Mouse (Mus musculus): ENCODE measurements around the gene Arid1b.

Arid1b gene

DNA sequence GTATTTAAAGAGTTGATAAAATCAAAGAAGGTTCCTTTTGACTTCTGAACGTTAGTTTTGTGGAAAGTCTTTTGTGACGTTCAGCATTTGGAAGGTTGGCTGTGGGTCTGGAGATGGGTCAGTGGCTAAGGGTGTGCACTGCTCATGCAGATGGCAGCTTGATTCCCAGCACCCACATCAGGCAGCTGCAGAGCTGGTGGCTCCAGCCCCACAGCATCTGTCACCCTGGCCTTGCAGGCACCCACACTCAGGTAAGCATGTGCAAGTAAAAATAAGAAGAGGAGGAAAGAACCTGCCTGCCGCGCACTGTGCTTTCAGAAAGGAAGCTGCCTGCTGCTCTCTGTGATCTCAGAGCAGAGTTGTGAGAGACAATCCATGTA is 58.7 kb downstream of the Arid1b start:
- DNase-seq (ENCODE audit: extremely low read depth, insufficient read length, low spot score), result no peak

DNA sequence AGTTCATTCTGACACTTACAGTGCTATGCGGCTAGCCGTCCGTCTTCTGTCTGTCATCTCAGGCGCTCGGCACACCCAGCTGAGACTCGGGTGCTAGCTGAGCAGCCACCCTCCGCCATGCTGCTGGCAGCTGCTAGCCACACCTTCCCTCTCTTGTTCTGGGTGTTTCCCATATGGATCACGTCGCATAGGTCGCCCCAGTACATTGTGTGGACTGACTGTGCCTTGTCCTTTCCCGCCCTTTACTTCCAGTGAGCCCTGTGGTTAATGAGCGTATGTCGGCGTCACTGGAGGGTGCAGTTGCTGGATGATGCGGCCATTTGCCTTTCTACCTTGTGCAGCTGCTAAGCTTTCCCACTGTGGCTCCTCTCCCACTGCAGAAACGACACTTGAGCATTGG is 59.1 kb downstream of the Arid1b start:
- DNase-seq (ENCODE audit: extremely low read depth, insufficient read length, low spot score), result no peak

DNA sequence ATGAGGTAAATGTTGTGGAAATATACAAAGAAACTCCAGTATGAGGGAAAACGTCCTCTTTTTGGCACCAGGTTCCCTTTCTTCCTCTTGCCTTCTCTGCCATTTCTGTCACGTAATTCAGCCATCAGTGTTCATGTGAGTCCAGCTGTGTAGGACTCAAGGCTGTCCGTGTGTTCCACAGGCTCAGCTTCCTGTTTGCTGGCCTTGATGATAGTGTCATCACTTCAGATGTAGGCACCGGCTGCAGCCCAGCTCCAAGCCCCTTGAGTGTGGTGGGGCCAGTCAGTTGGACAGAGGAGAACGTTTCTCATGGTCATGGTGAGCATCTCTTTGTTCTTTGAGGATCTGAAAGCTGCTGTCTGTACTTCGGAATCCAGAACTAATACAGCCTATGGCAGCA is 61.3 kb downstream of the Arid1b start:
- no peak for DNase-seq (ENCODE audit: extremely low read depth, insufficient read length, low spot score)

DNA sequence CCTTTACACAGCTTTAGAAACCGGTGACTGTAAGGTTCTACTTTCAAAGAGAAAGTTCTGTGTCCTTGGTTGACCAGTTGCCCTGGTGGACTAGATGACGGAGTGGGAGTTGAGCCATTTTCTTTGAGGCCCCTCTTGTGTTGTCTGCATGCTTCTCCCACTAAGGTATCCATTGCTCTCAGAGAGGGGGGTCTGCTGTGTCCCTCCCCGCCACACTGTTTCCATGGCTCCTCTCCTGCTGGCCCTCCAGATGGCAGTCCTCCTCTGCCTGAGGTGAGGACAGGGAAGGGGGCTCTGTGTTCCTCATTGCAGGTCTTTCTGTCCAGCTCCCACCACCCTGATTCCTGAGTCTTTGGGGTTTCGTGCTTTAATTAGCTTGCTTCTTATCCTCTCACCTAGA is 62.5 kb downstream of the Arid1b start:
- no peak for DNase-seq (ENCODE audit: extremely low read depth, insufficient read length, low spot score)

DNA sequence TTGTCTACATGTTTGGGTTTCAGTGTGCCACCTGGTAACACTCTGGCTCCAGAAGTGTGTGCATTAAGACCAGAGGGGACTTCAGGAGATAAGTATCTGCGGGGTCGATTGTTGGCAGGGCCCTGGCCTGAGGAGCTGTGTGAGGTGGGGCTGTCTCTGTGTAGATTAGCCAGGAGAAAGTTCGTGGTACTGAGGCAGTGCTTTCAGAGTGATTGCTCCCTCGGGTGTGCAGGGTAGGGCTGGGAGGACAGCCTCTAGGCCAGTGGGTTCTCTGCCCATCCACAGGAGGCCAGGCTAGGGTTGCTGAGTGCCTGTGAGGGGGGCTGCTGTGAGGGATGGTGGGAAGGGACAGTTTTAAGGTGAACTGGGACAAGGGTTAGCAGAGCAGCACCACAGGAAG is 63.2 kb downstream of the Arid1b start:
- DNase-seq (ENCODE audit: extremely low read depth, insufficient read length, low spot score), result no peak

DNA sequence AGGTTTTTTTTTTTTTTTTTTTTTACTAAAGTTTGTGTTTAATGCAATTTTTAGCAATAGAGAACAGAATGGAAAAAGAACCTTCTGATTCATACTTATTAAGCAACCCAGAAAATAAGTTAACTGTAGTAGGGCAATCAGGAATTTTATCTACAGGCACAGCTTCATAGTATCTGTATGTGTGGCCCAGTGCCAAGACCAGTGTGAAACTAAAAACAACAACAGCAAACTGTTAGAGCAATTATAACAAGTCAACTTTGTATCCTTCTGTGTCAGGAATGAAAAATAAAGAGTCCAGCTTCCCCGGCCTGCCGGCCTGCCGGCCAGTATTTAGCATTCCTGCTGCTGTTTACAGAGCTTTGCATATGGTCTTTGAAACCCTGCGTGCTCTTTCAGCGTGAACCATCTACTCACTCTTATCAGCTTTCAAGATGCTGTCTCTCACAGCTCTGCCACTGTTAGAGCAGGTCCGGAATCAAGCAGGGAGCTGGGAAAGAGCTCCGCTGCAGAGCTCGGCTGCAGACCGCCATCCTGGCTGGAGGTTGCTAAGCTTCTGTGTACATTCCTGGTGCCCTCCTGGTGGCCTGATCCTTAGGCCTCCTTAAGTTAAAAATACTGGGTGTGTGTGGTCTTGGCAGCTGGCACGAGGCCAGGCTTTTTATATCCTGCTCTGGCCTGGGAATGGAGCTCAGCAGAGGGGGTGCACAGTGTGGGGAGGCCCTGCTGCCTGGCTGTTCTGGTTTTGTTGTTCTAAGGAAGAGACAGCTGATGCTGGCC is 64.0 kb downstream of the Arid1b start:
- no peak for DNase-seq (ENCODE audit: extremely low read depth, insufficient read length, low spot score)

DNA sequence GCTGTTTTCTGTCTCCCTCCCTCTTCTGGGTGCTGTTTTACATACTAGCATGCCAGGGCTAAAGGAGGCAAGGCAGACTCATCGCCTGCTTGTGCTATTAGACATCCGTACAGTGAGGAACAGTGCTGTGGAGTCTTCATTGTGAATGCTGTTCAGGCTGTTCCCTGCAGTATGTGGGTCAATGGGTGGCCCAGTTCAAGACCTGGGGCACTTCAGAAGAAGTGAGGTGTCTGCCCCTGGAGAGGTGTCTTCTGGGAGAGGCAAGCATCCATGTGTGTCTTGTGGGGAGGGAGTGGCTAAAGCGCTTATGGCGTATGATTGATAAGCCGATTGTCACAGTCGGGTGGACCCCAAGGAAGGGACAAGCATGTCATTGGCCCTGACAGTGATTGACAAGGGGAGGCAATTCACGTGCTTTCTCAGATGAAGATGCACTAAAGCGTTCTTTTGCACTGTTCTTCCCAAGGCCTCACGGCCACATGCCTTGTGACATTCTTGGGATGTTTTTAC is 65.0 kb downstream of the Arid1b start:
- no peak for DNase-seq (ENCODE audit: extremely low read depth, insufficient read length, low spot score)

DNA sequence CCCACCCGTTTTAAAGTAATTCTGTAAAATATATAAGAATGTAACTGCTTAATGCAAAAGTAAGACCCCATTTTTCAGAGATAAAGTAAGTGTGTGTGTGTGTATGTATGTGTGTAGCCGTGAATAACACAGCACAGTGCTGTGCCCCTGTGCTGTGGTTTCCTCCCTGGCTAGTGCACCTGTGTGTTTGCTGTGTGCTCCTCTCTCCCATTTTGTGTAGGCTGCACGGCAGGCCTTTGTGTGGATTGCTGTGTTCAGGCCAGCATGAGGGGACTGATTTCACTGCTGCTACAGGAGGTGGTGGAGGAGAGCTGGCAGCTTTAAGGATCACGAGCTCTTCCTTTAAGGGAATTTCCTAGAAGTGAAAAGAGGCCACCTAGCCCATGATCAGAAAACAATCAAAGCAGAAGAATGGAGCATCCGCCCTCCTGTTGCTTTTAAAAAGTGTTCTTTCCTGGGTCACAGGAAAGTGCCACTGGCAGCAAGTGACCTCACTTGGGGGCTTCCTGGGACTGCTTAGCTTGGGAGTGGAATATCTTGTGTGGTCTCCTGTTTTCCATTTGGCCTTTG is 66.5 kb downstream of the Arid1b start:
- no peak for DNase-seq (ENCODE audit: extremely low read depth, insufficient read length, low spot score)

DNA sequence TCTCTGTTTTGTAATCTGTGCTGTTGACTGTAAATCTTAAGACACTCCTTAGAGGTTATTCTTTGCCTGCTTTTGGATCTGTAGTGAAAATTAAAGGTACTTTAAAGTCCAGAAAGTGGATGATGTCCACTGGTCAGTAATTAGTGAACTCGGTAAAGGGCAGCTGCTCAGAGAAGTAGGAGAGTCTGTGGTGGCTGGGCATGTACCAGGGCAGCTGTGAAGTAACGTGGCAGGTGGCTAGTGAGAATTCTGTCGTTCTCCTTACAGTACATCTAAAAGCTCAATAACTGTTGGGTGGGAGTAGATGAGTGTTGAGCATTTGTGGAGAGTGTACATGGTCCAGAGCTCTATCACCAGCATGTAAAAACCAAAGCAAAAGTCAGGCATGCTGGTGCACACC is 67.1 kb downstream of the Arid1b start:
- DNase-seq (ENCODE audit: extremely low read depth, insufficient read length, low spot score), result no peak

DNA sequence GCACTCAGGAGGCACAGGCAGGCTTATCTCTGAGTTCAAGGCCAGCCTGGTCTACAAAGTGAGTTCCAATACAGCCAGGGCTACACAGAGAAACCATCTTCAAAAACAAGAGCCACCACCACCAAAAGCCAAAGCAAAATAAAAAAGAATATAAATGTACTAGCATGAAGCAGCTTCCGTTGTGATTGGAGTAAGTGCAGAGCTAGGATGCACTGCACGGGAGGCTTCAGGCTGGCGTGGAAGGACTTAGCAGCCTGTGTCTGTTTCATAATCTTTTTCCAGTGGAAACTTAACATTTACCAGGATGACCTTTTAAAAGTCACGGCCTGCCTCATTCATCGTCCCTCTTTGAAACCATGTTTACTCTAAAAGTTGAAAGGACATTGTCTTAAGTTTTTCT is 67.5 kb downstream of the Arid1b start:
- no peak for DNase-seq (ENCODE audit: extremely low read depth, insufficient read length, low spot score)

DNA sequence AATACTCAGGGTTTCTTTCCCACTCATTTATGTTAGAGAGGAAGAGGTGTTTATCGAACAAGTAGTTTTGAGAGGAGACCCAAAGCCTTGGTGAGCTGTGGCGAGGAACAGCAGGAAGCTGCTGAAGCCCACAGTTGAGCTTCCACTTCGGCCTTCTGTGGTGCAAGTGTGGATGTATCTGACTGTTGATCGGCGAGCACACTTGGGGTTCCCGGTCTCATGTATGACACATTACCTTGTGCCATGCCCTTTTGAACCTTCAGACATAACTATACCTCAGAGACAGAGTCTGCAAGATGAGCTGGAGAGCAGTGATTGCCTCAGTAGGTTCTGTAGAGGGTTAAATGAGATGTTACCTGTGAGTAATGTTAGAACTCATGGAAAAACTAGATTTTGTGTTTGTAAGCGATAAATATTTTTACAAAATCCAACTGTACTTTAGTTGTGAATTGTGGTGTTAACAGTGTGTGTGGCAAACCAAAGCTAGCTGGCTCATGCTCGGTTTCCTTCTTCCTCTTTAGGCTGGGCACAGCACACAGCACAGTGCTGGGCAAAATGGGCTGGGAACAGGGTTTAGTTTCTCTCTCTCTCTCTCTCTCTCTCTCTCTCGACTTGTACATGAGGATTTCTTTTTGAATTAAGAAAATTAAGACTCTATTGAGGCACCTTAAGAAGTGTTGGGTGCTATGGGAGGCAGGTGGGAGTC is 69.5 kb downstream of the Arid1b start:
- no peak for DNase-seq (ENCODE audit: extremely low read depth, insufficient read length, low spot score)

DNA sequence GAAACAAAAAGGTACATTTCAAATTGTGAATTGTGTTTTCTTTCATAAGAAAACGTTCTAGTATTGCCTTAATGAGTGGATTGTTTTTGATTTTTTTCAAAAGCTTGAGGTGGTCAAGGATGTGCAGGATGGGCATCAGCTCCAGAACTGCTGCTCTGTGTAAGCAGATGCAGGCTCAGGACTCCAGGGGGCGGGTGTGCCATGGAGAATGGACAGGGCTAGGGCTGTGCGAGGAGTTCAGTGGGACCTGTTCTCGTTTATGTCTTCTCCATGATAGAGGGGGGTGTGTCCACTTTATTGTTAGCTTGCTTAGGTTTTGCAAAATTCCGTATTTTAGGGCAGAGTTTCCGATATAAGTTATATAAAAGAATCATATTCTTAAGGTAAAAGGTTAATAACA is 70.6 kb downstream of the Arid1b start:
- DNase-seq (ENCODE audit: extremely low read depth, insufficient read length, low spot score), result no peak

DNA sequence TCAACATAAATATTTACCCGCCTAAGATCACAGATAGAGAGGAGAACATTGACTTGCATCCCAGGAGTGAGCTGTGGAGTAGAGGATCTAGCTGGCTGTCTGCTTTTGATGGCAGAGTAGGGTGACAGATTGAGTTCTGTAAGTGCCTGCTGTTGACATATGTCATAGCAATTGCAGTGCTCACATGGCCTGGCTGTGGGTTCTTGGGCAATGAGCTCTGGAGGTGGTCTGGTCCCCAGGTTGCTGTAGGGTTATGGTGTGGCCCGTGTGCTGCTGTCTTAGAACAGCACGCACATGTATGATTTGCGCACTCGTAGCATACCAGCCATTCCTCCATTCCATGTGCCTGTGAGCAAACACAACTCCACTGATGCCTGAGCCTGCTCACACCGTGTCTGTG is 71.1 kb downstream of the Arid1b start:
- no peak for DNase-seq (ENCODE audit: extremely low read depth, insufficient read length, low spot score)

DNA sequence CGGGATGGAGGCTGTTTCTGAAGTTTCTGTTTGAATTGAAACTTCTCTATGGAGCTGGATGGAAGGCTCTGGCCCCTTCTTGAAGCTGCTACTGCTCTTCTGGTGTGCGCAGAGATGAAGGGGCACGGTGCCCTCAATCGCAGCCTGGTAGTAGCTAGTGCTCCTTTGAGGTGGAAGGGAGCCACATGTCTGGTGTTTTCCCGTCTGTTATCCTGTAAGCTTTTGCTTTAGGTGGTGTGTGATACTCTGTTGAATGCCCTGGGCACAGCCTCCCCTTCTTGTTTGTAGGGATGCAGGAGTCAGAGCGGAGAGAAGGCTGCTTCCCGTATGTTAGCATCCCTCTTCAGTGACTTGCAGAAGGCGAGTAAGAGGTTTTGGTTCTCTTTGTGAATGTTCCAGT is 72.7 kb downstream of the Arid1b start:
- DNase-seq (ENCODE audit: extremely low read depth, insufficient read length, low spot score), result no peak

DNA sequence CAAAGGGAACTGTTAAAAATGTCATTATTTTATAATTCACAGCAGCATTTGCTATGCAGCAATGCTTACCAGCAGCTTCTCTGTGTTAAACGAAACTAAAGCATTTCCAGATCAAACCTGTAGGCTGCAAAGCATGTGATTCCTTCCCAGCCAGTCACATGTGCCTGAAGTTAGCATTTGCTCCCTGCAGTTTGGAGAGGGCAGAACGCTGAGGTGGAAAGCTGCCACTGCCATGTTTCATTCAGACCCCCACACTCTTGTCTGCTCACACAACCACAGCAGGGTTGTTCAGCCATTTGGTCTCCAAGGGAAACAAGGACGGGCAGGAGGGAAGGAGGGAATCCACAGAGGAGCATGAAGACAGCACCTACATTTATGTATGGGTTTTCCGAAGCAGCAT is 73.1 kb downstream of the Arid1b start:
- DNase-seq (ENCODE audit: extremely low read depth, insufficient read length, low spot score), result no peak

DNA sequence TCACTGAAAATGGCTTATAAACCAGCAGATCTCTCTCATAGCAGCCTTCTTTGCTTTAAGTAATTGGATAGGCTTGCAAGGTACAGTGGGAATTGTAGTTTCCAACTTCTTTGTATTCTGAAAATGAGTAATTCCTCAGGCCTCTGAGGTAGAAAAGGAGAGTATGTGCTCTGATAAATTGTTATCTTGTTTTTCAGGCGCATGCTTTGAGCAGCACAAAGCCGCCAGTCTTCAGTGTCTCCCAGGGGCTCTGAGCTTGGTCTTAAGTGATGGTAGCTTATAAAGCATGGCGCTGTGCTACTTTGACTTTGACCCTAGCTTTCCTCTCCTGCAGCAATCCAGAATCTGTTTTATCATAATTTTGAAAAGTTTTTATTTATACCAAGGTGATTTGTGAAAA is 76.3 kb downstream of the Arid1b start:
- no peak for DNase-seq (ENCODE audit: extremely low read depth, insufficient read length, low spot score)

DNA sequence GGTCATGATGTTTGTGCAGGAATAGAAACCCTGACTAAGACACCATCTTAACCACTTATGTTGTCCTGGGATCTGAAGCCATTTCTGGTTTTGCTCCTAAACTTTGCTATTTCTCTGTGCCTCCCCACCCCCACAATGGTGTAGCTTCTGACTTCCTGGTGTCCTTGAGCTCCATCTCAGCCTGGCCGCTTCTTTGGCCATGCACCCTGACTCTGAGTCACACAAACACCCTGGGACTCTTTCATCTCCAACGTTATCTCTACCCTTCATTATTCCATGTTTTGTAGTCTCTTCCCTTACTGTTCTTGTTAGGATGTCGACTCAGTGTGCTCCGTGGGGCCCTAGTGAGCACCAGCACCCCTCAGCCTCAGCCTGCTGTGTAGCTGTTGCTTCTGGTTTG is 78.4 kb downstream of the Arid1b start:
- no peak for DNase-seq (ENCODE audit: extremely low read depth, insufficient read length, low spot score)

DNA sequence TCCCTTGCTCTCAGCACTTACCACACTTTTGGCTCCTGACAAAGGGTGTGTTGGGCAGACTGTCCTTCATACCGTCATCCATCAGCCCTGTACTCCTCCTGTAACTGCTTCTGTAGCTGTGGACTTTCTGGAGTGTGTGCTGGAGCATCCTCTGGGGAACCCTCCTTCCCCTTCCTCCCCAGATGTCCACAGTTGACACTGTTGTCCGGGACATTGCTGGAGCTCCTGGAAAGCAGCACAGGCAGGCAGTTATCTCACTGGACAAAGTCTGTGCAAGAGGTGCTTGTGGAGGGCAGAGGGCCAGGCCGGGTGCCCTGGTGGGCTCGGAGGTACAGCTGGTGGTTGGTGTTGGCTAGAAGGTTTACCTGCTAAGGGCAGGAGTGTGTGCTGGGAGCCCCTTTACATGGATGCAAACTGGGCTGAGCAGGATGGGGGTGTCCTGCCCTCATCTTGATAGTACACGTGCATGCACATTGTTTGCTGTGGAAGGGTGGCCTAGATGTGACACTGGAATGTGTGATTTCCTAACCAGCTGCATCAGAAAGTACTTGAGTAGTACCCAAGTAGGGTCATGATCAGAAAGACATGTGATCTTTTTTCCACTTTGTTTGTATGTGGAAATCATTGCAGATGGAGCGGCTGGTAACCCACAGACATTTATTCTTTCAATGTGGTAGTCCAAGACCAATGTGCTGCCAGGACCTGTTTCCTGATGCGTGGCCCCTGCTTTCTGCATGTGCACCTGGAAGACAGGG is 80.8 kb downstream of the Arid1b start:
- DNase-seq (ENCODE audit: extremely low read depth, insufficient read length, low spot score), result no peak

DNA sequence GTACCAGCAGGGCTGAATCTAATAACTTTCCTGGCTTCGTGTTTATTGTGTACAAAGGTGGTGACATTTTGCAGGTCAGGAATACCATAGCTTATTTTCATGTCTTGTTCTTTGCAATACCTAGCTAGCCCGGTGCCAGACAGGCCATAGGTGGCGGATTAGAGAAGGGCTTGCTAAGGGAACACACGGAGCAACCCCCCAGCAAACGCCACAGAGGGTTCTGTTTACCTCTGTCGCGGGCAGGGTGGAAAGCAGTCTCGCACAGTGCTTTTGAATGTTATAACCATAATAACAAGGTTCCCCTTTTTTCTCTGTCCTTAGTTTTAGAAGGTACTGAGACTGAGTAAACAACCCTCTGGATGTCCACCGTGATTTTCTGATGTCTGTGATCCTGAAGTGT is 83.9 kb downstream of the Arid1b start:
- DNase-seq (ENCODE audit: extremely low read depth, insufficient read length, low spot score), result no peak

DNA sequence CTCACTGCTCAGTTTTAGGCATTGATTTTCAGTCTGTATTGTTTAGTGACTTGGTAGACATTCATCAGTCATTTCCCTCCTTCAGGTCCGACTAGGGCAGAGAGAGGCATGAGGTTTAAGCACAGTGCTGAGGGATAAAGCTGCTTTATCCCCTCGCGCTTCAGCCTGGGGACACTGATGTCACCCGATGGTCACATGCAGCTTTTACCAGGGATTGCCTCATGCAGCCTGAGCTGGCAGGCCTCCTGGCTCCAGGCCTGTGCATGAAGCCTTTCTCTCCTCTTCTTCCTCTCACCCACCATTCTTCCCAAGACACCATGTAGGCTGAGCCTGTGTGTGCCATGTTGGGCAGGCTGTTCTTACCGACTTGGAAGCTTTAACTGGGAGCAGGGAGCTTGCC is 84.4 kb downstream of the Arid1b start:
- DNase-seq (ENCODE audit: extremely low read depth, insufficient read length, low spot score), result no peak

DNA sequence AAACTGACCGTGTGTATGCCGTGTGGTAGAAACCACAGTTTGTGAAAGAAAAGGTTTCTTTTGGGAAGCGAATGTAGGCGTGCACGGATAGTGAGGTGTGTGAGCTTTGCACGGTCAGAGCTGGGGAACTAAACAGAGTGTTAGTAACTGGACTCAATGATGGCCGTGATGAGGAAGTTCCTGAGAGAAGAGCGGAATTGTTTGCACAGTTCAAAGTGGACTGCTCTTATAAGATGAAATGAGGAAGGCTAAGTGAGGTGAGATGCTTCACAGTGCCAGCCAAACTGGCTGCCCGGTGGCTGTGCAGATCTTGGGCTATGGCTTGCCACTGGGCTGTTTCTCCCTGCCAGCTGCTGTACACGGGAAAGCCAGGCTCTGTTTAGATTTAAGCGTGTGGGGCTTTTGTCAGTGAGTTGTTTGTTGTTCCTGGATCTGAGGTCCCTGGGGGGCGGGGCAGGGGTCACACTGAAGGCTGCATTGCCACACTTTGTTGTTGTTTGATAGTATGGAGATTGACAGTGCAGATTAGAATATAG is 86.8 kb downstream of the Arid1b start:
- DNase-seq (ENCODE audit: extremely low read depth, insufficient read length, low spot score), result no peak
